Mouse (Mus musculus) liver, adult 2 months (tissue): ENCODE measurements around the gene Tmem135.

Experiments used
- CTCF ChIP-seq: fragments of 200-500 bp; IDR thresholded peaks from 2 replicates; pipeline ENCODE4 v1.5.1; 2011; ENCODE audit warnings: low read depth, low read length, control low read depth
- POLR2A ChIP-seq: fragments of 200-500 bp; IDR thresholded peaks from 2 replicates; pipeline ENCODE4 v1.6.1; 2011; ENCODE audit warnings: low read length, control low read depth; ENCODE audit not compliant: insufficient read depth; ENCODE audit errors: extremely low read depth

DNA sequence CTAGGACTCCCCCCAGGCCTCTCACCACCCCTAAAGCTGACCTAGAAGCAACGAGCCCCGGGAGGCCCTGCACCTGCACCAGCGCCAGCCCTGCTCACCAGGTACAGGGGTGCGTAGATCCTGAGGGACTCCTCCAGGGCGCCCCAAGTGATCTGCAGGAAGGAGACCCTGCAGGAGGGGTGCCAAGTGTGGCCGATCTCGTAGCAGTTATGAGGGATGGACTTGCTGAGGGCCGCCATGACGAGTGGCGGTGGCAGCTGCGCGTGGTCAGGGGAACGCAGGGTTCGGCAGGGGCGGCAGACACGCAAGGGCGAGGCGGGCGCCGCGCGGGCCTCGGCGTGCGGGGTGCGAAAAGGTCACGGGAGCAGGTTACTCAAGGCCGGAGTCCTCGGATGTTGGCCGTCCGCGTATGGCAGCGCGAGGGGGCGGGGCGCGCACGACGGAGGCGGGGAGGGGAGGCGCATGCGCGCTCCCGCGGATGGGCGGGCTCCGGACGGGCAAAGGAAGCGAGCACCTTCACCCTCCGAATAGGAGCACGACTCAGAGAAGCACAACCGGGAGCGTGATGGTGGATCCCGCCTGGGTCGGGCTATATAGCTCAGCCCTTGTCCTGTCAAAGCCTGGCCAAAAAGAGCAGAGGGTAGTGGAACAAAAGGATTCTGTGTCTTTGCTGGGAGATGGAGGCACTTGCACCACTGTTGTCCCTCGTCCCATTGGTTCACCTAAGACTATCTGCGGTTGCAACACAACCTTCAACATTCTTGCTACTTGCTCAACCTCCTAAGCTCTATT, 65.5 kb downstream of the Tmem135 start:
- TF ChIP-seq CTCF (no peak), POLR2A (0 out of 2 replicates have a peak, but pooled peaks have one; percentile 47)
